Mouse (Mus musculus) liver, adult 2 months (tissue): Measurements from ENCODE around the gene Acsl5.

ENCODE experiments used
- CTCF ChIP-seq: fragments of 200-500 bp; IDR thresholded peaks from 2 replicates; pipeline ENCODE4 v1.5.1; 2011; ENCODE audit warnings: low read depth, low read length, control low read depth
- POLR2A ChIP-seq: fragments of 200-500 bp; IDR thresholded peaks from 2 replicates; pipeline ENCODE4 v1.6.1; 2011; ENCODE audit warnings: low read length, control low read depth; ENCODE audit not compliant: insufficient read depth; ENCODE audit errors: extremely low read depth

GRCm38 (mm10) chr19:55213617-55214340 is 38.0 kb upstream of the Acsl5 start:
- TF ChIP-seq CTCF (no peak), POLR2A (no peak)
